Mouse (Mus musculus): ENCODE results near the gene Apoh. TPM values are rescaled to one million over a fixed set of nuclear protein-coding genes. Genes with fewer than 3 reads are reported as not detected.

The Apoh gene
- total RNA-seq, 2 experiments from 2014 or later, result not detected

DNA sequence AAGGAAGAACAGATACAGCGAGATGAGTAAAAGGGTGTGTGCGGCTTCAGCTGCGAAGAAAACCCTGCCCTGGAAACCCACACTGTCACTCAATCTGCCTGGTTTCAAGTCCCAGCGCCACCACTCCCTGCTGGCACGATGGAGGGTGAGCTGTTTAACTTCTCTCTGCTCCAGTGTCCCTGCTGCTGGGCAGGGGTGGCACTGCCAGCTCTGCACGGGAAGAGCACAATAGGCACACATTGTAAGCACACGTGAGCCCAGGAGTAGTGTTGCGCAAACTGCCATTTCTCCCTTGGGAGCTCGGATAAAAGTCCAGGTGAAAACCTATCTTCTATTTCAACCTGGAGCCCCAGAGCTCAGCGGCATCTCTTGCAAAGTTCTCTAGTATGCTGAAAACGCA is 12.3 kb upstream of the Apoh start:
- ATAC-seq (replicated peaks; ENCODE audit: low FRiP score, poor library complexity, severe bottlenecking), result no peak

DNA sequence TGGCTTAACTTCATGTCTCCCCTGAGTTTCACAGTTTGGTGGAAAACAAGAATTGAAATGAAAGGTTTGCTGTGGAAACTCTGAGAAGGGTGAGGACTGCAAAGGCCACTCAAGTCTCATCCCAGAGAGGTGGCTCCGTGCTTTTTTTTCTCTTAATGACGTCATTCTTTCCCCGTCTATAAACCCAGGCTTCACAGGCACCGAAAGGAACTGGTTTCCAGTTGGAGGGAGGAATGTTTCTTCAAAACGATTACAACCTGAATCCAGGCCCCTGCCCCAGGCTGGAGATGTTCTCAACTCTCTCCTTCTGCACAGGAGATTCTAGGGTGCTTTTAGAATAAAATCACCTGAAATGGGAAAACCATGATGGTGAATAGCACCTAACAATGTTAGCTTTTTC is 10.1 kb upstream of the Apoh start:
- ATAC-seq (replicated peaks; ENCODE audit: low FRiP score, poor library complexity, severe bottlenecking), result no peak

DNA sequence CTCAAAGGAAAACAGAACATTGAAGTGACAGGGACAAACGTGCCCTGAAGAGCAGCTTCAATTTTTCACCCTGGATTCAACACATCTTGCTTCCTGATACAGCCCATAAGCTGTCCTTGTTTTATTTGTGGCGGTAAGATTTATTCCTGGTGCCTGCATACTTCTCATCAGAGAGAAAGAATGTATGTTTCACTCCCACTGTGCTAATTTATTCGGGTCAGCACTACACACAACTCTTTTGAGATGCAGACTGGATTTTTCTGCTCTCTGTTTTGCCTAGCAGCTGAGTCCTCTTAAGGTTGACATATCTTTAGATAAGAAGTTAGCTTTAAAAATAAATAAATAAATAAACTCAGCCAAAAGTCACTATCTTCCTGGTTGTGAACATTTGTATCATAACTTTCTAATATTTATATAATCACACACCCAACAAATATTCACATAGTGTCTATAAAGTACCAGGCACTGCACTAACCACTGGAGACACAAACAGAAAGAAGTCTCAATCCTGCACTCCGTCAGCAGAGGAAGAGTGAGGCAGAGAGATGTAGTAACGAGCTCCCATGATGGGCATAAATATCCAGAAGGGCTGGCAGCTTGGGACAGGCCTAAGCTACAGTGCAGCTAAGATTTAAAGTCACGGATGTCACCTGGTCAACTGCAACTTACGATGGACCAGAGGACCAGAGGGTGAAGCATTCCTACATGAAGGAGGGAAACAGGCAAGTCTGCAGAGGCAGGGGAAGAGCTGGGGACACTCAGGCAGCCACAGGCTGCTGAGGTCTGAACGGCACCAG is 9.4 kb upstream of the Apoh start:
- ATAC-seq (replicated peaks; ENCODE audit: low FRiP score, poor library complexity, severe bottlenecking), result no peak

DNA sequence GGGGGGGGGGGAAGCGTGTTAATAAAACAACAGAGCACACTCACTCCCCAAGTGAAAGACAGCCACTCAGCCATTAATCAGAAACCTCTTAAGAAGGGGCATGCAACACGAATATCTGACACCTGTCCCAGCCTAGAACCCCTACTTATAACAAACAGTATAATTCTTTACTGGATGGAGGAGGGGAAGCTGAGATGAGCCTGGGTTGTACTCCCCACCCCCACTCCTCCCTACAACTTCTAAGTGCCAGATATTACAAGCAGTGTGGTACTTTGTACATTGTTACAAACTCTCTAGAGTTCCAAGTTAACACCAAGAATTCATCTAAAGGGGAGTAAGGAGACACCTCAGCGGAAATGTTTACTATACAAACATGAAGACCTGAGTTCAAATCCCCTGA is 8.5 kb upstream of the Apoh start:
- no peak for ATAC-seq (replicated peaks; ENCODE audit: low FRiP score, poor library complexity, severe bottlenecking)

DNA sequence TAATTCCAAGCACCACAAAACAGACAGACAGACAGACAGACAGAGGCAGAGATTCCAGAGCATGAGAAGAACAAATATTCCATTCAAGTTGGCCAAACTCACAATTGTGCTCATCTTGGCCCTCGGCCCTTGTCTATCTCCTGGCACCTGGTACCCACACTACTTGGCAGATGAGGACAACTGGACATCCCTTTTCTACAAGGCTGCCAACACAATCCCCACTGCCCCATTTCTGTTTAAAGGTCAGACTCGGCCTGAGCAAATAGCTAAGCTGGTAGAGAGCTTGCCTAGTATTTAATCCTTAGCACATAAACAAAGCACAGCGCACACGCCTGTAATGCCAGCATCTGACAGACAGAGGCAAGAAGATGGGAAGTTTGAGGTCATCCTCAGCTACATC is 7.6 kb upstream of the Apoh start:
- ATAC-seq (replicated peaks; ENCODE audit: low FRiP score, poor library complexity, severe bottlenecking), result no peak

DNA sequence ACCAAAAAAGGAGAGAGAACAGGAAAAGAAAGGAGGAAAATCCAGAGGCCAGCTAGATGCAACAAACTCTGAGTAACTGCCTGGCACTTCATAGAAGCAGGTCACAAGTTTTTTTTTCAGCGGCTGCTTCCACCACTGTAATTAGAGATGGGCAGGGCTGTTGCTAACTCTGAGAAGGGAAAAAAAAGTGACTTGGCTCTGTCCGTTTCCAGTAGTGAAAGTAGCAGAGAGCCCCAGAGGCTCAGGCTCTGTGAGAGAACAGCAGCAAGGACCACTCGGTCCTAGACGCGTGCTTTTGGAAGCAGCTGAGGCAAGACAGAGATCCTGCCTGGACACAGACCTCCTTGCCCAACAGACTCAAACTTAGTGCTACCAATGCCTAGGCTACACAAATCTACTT is 6.7 kb upstream of the Apoh start:
- ATAC-seq (replicated peaks; ENCODE audit: low FRiP score, poor library complexity, severe bottlenecking), result no peak

DNA sequence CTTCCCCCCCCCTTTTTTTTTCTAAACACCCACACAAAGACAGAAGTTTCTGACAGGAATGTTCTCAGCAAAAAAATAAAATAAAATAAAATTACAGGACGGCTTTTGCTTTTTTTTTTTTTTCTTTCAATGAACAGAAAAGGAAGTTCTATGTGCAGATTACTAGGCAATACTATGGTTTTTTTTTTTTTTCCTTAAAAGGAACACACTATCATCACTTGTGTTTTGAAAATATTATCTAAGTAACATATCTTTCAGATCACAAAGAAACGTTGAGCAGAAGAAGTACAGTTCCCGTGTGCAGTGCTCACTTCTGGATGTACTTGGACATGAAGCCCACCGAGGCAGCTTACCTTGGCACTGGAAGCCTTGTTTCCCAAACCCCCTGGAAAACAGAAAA is 2.9 kb upstream of the Apoh start:
- no peak for ATAC-seq (replicated peaks; ENCODE audit: low FRiP score, poor library complexity, severe bottlenecking)

DNA sequence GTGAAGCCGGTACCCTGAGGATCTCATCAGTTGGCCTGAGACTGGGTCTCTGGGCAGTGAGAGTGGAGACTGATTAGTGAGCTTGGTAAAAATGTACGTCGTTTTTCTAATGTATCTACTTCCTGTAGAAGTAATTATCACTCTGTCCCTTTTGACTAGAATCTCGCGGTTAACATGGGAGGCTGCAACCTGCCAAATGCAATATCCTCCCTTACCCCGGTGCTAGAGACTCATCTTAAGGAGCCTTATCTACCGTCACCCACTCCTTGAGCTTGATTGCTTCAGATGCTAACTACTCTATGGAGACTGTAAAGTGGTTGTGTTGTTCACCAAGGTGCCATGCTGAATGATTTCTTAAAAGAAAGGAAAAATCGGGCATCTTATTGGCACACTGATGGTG is 1.4 kb upstream of the Apoh start:
- ATAC-seq (replicated peaks; ENCODE audit: low FRiP score, poor library complexity, severe bottlenecking), result no peak

DNA sequence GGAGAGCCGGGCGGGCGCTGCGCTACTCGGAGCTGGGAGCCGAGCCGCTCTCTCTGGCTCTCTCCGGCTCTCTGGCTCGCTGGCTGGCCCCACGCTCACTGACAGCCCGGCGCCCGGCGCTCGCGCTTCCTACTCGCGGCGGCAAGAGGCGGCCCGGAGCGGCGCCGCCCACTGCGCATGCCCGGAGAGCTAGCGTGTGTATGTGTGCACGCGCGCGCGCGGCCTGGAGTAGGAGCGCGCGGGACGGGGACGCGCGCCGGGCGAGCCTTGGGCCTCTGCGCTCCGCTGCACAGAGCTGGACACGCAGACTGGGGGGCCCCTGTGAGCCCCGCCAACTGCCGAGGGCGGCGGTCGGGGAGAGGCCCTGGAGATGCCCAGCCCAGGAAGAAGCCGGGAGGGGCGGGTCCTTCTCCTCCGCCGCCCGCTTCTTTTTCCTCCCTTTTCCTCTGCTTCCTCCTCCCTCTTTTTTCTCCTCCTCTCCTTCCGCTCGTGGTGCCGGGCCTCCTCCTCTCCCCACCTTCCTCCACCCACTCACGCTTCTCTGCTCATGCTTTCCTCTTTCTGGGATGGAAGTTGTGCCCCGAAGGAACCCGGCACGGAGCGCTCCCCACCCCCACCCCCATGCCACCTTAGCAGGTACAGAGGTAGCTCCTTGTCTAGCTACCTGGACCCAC is 772 bp downstream of the Apoh start, which contains the start of gene Prkca:
TSS of gene Prkca (minus strand) at position 140 of the 674 bp plus-strand sequence.
- ATAC-seq (replicated peaks; ENCODE audit: low FRiP score, poor library complexity, severe bottlenecking), result no peak

DNA sequence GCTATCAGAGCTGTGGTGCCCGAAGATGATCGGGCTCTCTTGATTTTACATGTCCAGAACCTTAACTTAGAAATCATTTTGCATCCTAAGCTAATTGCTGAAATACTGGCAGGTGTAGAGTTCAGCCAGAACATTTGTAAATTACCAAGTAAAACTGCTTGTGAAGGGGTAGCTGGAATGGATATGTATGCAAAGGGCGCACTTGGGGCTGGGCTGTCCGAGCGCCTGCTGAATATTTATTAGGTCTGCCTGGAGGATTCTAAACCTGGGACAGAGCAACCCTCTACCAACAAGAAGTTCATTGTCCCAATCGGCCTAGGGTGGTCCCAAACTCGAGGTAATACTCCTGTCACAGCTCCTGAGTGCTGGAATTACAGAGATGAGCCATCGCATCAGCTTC is 1.6 kb downstream of the Apoh start:
- ATAC-seq (replicated peaks; ENCODE audit: low FRiP score, poor library complexity, severe bottlenecking), result no peak

DNA sequence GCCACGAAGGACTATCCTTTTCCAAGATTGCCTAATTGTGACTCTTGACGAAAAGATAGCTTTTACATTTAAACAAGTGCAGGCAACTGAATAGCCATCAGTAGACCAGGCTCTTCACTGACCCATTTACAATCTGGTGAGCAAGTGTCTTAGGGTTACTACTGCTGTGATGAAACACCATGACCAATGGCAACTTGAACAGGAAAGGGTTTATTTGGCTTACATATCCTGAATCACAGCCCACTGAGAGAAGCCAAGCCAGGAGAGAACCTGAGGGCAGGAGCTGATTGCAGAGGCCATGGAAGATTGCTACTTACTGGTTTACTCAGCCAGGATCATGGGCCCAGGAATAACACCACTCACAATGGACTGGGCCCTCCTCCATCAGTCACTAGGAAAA is 2.2 kb downstream of the Apoh start:
- ATAC-seq (replicated peaks; ENCODE audit: low FRiP score, poor library complexity, severe bottlenecking), result no peak

DNA sequence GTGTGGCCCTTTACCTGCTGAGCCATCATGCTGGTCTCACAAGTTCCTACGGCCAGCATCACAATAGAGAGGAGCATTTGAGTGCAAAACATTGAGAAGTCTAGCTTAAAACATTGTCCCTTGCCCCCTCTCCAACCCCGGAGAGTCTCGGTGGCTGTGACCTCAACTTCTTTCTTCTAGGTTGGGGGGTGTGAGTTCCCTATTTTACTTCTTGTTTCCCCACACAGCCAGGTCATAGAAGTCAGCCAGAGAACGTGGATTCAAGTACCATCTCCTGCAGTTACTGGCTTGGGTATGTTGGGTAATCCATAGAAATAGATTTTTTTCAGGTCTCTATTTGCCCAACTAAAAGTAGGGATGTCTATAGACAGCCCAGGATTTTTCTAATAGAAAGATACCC is 7.6 kb downstream of the Apoh start:
- no peak for ATAC-seq (replicated peaks; ENCODE audit: low FRiP score, poor library complexity, severe bottlenecking)

DNA sequence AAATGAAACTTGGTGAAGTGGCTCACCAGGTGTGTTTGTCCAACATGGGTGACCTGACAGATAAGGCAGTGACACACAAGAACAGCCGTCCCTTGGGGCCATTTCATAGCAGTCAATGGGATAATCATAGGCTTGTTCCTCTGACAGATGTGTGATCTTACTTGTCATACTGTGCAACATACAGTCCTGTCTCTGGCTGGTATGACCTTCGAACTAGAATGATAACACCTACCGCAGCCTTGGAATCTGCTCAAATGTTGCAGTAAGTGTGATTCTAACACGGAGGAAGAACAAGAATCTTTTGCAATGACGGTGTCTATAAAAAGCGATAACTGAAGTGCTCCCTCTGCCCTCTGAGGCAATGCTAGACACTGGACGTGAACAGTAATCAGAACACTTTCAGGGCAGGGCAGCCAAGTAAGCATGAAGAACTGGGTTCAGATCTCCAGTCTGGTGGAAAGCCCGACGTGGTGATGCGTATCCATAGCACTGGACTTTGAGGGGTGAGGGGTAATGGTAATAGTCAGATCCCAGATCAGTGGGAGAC is 9.8 kb downstream of the Apoh start:
- ATAC-seq (replicated peaks; ENCODE audit: low FRiP score, poor library complexity, severe bottlenecking), result no peak

DNA sequence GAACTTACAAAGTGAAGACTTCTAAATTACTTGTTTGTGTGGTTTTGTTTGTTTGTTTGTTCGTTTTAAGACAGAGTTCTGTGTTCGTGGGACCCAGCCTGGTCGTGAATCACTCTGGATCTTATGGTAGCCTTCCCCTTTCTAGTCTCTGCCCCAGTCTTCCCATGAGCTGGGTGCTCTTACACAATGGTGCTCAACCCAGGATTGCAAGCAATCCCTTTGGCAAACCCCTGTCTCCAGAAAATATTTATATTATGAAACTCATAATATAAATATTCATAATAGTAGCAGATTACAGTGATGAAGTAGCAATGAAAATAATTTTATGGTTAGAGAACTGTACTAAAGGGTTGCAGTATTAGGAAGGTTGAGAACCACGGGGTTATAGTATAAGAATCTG is 12.9 kb downstream of the Apoh start:
- ATAC-seq (replicated peaks; ENCODE audit: low FRiP score, poor library complexity, severe bottlenecking), result no peak

DNA sequence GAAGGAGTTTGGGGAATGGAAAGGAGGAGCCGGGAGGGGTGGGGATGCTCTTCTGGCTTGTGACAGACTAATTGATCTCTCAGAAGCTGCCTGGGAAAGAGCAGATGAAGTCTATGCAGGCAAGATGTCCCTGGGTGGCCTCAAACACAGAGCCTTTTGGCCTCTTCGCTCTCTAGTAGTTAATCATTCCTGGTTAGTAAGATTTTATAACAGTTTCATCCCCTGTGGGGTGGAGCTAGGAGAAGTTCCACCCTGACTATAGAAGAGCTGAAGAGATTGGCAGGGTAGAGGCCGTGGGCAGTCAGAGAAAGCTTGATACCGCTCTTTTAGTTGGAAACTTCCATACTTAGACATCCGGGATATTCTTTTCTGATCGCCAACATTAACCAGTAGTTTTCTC is 15.8 kb downstream of the Apoh start:
- no peak for ATAC-seq (replicated peaks; ENCODE audit: low FRiP score, poor library complexity, severe bottlenecking)

DNA sequence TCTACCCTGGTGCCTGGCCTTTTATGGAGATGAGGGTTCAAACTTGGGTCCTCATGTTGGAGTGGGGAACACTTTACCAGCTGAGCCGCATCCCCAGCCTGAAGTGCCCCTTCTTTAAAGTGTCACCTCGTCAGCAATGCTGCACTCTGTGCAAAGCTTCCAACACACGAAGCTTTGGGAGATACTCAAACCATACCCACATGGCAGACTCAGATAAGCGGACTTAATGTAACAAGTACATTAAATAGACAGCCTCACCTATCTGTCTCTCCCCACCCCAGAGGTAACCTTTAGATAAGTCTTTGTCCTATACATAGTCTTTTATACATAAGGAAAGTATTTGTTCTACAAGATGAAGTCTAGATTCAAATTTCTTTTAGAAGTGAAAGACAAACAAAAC is 17.8 kb downstream of the Apoh start:
- ATAC-seq (replicated peaks; ENCODE audit: low FRiP score, poor library complexity, severe bottlenecking), result no peak

DNA sequence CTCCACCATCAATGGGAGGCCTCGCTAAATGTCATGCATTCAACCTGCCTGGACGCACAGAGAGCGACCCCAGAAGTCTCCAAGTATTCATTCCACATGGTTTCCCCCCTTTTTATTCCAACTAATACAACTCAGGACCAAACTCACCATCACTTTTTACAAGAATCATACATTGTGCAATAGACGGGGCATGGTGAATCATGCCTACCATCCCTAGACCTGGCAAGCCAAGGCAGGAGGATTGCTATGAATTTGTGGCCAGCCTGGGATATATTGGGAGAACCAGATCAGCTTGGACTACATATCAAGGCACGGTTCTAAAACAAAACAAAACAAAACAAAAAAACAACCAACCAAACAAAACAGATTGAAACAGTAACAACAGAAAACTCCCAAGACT is 19.8 kb downstream of the Apoh start:
- ATAC-seq (replicated peaks; ENCODE audit: low FRiP score, poor library complexity, severe bottlenecking), result no peak

DNA sequence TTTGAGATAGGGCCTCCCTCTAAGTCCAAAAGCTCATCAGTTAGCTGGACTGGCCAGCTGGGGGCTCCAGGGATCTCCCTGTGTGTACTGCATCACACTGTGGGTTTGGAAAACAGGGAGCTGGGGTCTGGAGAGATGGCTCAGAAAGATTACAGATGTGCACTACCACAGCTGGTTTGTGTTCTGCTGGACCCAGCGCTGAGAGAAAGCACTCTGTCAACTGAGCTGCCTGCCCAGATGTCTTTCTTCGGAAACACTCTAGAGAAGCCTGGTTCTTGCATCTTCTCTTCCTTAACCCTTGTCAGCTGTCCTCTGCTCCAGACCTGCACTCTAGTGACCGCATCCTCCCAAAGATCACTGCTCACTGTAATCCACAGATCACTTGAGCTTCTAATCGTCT is 20.8 kb downstream of the Apoh start:
- ATAC-seq (replicated peaks; ENCODE audit: low FRiP score, poor library complexity, severe bottlenecking), result no peak

DNA sequence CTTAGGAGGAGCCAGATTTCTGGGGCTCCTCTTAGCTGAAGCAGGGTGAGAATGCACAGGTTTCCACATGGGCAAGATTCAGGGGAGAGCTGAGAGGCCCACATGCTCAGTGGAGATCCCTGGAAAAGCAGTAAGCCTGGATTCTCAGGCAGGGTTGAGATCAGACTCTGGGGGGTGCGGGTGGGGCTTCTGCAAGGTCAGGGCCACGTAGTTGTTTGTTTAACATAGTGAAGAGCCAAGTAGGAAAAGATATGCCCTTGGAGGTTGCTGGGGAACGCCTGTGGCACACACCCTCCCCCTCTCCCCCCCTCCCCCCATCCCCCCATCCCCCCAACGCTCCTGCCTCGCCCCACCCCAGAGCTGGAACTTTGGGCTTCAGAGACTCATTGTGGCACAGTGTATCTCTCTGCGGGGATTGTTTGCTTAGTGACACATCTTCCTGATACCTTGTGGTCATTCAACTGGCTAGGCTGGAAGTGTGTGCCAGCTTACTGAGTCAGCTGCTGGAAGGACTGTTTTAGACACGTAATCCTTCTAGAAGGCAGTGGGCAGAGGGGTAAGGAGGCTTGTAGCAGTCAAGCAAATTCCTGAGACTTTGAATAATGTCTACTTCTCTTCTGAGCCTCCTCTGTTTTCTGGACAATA is 21.9 kb downstream of the Apoh start:
- no peak for ATAC-seq (replicated peaks; ENCODE audit: low FRiP score, poor library complexity, severe bottlenecking)

DNA sequence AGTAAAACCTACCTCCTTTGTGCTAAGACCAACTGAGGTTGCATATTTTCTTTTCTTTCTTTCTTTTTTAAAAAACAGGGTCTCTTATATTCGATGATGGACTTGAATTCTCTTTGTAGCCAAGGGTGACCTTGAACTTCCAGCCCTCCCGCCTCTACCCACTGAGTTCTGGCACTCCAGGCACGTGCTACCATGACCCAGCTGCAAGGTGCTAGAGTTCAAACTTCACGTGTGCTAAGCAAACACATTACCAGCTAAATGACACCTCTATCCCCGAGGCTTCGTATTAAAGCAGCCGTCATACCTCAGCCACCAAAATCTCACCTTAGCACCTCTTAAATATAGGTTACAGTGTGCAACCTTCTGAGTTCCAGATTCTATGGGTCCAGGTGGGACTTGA is 22.4 kb downstream of the Apoh start:
- no peak for ATAC-seq (replicated peaks; ENCODE audit: low FRiP score, poor library complexity, severe bottlenecking)

DNA sequence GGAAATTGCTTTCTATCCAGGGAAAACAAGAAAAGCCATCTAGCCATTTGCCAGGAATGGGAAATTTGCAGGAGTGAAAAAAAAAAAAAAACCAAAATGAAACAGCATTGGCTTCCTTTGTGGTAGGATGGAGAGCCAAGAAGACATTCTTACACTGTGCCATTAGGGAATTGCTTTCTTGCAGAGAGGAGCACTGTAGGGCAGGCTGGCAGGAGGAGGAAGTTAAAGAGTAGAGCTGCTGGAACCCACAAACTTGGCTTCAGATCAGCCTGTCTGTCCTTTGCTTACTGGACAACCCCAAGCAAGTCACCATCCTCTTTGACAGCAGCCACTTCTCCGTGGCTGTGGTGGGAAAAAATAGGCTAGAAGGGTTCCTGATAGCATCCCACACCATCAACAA is 23.9 kb downstream of the Apoh start:
- no peak for ATAC-seq (replicated peaks; ENCODE audit: low FRiP score, poor library complexity, severe bottlenecking)

Measured in erythroblast, adult 5-6 weeks (primary cell).